Mouse (Mus musculus): ENCODE measurements at regions not wholly inside any gene's neighbourhood (a gene's known extent, or its start where the extent isn't known, plus 50 kb on each side); places are given as distances from the start of the nearest gene placed in this dataset.

GRCm38 (mm10) chr8:90192856-90193255, 155.3 kb downstream of the Tox3 start:
- no peak for DNase-seq

GRCm38 (mm10) chr8:90182807-90183206, 165.3 kb downstream of the Tox3 start:
- no peak for DNase-seq

GRCm38 (mm10) chr8:90176771-90177170, 171.4 kb downstream of the Tox3 start:
- no peak for DNase-seq

GRCm38 (mm10) chr8:90176335-90176734, 171.8 kb downstream of the Tox3 start:
- no peak for DNase-seq

GRCm38 (mm10) chr8:90166639-90167038, 181.5 kb downstream of the Tox3 start:
- no peak for DNase-seq

GRCm38 (mm10) chr8:90151477-90151876, 196.7 kb downstream of the Tox3 start:
- no peak for DNase-seq

GRCm38 (mm10) chr8:90149903-90150302, 198.2 kb downstream of the Tox3 start:
- DNase-seq: no peak

- DNase-seq: no peak
Observed at GRCm38 (mm10) chr8:90134626-90135025, 213.5 kb downstream of the Tox3 start.

- no peak for DNase-seq
Observed at GRCm38 (mm10) chr8:90130704-90131267, 217.4 kb downstream of the Tox3 start.

- DNase-seq: no peak
Observed at GRCm38 (mm10) chr8:90125426-90125825, 222.7 kb downstream of the Tox3 start.

- no peak for DNase-seq
Observed at GRCm38 (mm10) chr8:90123101-90123500, 225.0 kb downstream of the Tox3 start.

GRCm38 (mm10) chr8:90121935-90122334, 226.2 kb downstream of the Tox3 start:
- no peak for DNase-seq

GRCm38 (mm10) chr8:90121017-90121416, 227.1 kb downstream of the Tox3 start:
- DNase-seq: no peak

GRCm38 (mm10) chr8:90115436-90115835, 232.7 kb downstream of the Tox3 start:
- no peak for DNase-seq

- DNase-seq: no peak
Observed at GRCm38 (mm10) chr8:90100509-90100908, 247.6 kb downstream of the Tox3 start.

GRCm38 (mm10) chr8:90082630-90083029, 265.5 kb downstream of the Tox3 start:
- DNase-seq: no peak

- DNase-seq: no peak
Observed at GRCm38 (mm10) chr8:90076381-90076780, 271.8 kb downstream of the Tox3 start.

GRCm38 (mm10) chr8:90075796-90076195, 272.3 kb downstream of the Tox3 start:
- DNase-seq: no peak

GRCm38 (mm10) chr8:90070006-90070405, 278.1 kb downstream of the Tox3 start:
- DNase-seq: no peak

GRCm38 (mm10) chr8:90069411-90069993, 278.6 kb downstream of the Tox3 start:
- DNase-seq: no peak

GRCm38 (mm10) chr8:90068441-90068840, 279.7 kb downstream of the Tox3 start:
- no peak for DNase-seq

GRCm38 (mm10) chr8:90064381-90064780, 283.8 kb downstream of the Tox3 start:
- DNase-seq: no peak

- DNase-seq: no peak
Observed at GRCm38 (mm10) chr8:90063291-90063690, 284.9 kb downstream of the Tox3 start.

- DNase-seq: no peak
Observed at GRCm38 (mm10) chr8:90058631-90059166, 289.4 kb downstream of the Tox3 start.

- no peak for DNase-seq
Observed at GRCm38 (mm10) chr8:90056331-90056730, 291.8 kb downstream of the Tox3 start.
